Mouse (Mus musculus) left cerebral cortex, adult 18-20 months (tissue): Measurements from ENCODE around the gene Vmn1r85. TPM values are rescaled to one million over a fixed set of nuclear protein-coding genes. Genes with fewer than 3 reads are reported as not detected.
"Not testable (repeated sequence)": the region's sequence is repeated elsewhere in the genome, so short reads cannot be mapped to it uniquely, and the experiment has no call there.

Experiments used
- DNase-seq, 2 experiments: peaks; one replicate each; pipeline ENCODE4 v3.0.0; 2021 to 2022; ENCODE audit warnings: low spot score in 2 of 2, mixed read lengths in 1 of 2
- long read RNA-seq, 2 experiments: library from polyadenylated mRNA; stranded (forward); transcript quantifications; one replicate each; pipeline ENCODE4 v2.0.0; 2021
- total RNA-seq, 2 experiments: library from RNA; stranded (reverse); gene quantifications; 2 replicates each; pipeline ENCODE4 v1.2.3; 2021

The Vmn1r85 gene
- total RNA-seq: not detected
- long read RNA-seq, experiment 1: 0 reads
- long read RNA-seq, experiment 2: 0 reads

DNA sequence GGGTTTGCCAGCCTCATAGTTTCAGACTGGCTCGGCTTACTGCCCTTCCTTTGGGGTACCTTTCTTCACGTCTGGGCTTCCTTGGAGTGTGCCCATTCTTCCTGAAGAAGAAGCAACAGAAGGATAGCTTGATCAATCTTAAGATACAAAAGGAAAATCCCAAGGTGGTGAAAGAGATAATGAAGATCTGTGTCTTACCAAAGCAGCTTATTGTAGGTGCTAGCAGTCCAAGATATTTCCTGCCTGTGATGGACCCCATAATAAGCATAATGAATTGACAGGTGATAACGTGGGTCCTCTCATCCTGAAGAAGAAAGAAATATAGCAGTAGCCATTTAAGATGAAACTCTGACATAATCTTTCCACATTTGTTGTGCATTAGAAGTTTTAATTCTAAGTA lies at the start of gene Vmn1r85:
Gene Vmn1r85, minus strand, starts transcription at position 101 of the 400 bp plus-strand sequence.
- DNase-seq: no peak

DNA sequence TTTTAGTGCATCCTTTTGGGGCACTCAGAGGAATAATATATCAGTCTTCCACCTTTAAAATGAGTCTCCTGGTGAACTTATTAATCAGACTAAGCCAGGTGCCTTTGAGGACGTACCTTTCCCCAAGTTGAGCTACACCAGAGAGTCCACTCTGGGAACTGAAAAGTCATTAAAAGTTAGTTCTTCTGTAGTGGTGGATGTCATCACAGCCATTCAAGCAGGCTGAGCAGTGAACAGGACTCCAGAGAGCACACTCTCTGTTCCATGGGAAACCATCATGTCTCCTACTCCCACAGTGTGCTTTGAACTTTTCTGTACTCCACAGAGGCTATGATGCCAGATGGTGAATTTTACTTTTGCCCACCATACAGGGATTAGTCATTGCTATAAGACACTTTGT lies 45.1 kb upstream of the Vmn1r85 start, which contains the start of gene Vmn1r87:
Gene Vmn1r87, minus strand, starts transcription at position 101 of the 400 bp plus-strand sequence.
- no peak for DNase-seq

GRCm38 (mm10) chr7:13137340-13137739 lies 42.4 kb upstream of the Vmn1r85 start:
- DNase-seq: no peak

- no peak for DNase-seq
Observed at GRCm38 (mm10) chr7:13131856-13132255, 36.9 kb upstream of the Vmn1r85 start.

DNA sequence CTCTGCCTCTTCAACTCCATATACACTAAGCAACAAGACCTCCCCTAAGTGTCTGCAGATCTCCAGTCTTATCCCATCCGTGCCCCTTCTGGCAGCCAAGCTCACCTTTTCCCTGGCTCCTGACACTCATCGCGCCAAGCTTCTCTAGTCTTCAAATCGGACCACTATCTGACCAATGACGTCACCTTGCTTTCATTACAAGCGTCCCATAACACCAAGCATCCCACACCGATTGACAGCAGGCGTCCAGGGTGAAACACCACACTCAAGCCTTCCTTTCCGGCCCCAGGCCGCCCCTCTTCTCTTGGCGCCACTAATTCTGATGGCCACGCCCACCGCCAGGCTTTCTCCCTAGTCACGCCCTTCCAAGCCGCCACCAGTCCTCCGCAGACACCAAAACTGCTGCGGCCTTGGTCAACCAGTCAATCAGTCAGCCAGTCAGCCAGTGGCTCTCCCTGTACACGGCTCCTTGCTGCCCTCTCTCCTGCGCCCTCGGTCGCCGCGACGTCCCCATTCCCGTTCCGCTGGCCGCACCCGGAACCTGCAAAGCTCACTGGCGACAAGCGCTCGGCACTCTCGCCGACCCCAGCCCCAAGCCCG lies 28.7 kb upstream of the Vmn1r85 start:
- DNase-seq: not testable (repeated sequence)

DNA sequence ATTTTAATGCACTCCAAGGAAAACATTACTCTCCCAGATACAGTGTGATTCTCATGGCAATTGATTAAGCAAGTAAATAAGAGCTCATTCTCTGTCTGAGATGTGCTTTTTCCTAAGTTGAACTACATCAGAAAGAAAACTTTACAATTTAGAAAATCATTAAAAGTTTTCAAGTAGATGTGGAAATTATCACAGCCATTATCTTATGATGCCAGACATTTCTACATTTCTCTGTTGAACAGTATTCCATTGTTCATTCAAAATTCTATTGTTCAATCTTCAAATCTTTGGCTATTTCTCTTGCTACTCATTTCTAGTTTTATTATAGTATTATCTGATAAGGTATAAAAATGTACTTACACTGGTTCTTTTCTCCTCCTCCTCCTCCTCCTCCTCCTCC lies 24.8 kb upstream of the Vmn1r85 start, which contains the start of gene Vmn1r86:
Gene Vmn1r86, minus strand, starts transcription at position 101 of the 400 bp plus-strand sequence.
- DNase-seq: no peak

DNA sequence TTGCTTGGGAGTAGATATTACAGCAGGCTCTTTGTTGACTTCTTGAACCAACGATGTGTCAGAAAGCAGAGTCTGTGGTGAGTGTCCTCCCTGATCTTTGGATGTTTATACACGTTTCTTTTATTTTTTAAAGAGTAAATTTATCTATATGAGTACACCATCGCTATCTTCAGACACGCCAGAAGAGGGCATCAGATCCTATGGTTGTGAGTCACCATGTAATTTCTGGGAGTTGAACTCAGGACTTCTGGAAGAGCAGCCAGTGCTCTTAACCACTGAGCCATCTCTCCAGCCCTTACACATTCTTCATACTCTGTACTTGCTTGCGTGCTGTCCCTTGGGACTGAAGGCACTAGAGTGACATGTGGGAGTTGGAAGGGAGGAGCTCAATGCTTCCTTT lies 22.7 kb downstream of the Vmn1r85 start:
- no peak for DNase-seq

- not testable (repeated sequence) for DNase-seq
Observed at GRCm38 (mm10) chr7:13063399-13063798, 31.6 kb downstream of the Vmn1r85 start.

DNA sequence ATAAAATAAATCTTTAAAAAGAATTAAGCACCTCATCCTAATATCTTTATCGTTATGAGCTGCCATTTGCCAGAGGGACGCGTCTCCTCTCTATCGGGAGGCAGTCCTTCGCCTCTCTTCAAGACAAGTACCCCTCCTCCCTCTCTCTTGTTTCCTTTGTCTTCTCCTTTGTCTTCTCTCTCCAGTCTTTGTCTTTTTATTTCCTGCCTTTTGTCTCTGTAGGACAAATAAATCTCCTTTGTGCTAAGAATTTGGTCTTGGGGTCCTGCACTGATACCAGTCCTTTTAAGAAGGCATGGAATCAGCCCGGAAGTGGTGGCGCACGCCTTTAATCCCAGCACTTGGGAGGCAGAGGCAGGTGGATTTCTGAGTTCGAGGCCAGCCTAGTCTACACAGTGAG lies 35.4 kb downstream of the Vmn1r85 start:
- DNase-seq: no peak

- DNase-seq: no peak
Observed at GRCm38 (mm10) chr7:13056913-13057700, 37.9 kb downstream of the Vmn1r85 start.

- DNase-seq: peak; percentile 95 to 97
Observed at GRCm38 (mm10) chr7:13054287-13055010, 40.5 kb downstream of the Vmn1r85 start, which contains the start of gene Mzf1. Gene Mzf1 (minus strand): TSS chr7:13054764.

GRCm38 (mm10) chr7:13053961-13054286 lies 41.0 kb downstream of the Vmn1r85 start:
- no peak for DNase-seq

- no peak for DNase-seq
Observed at GRCm38 (mm10) chr7:13053501-13053900, 41.5 kb downstream of the Vmn1r85 start.

DNA sequence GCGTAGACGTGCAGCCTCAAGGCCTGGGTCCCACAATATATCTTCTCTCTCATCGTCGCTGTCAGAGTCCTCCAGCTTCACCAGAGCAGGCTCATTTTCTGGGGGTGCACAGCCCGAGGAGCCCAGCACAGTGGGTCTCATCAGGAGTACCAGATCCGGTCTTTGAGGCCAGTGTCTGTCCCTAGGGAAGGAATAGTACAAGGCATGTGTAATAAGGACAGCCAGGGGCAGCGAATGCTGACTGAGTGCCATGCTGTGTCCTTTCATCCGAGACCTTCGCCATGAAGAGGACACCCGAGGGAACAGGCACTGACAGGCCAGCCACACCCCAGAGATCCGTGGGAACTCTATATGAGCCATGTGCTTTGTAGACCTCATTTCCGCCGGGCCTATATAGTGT lies 42.0 kb downstream of the Vmn1r85 start:
- DNase-seq: no peak

DNA sequence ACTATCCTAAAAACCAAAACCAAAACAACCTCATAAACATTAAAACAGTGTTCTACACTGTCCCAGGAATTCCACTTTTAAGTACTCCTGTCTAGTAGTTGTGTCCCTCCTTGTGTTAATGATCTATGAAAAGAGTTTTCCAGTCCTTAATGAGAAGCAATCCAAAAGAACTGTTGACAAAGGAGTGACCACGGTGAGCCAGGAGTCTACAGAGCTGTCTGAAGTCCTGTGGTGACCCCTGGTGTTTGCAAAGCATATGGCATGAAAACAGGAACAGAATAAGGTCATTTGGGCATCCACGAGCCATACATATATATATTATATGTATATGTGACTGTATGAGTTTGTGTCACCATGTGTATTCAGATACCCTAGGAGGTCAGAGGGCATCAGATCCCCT lies 48.9 kb downstream of the Vmn1r85 start:
- DNase-seq: no peak

- DNase-seq: no peak
Observed at GRCm38 (mm10) chr7:13044254-13044625, 50.7 kb downstream of the Vmn1r85 start.

DNA sequence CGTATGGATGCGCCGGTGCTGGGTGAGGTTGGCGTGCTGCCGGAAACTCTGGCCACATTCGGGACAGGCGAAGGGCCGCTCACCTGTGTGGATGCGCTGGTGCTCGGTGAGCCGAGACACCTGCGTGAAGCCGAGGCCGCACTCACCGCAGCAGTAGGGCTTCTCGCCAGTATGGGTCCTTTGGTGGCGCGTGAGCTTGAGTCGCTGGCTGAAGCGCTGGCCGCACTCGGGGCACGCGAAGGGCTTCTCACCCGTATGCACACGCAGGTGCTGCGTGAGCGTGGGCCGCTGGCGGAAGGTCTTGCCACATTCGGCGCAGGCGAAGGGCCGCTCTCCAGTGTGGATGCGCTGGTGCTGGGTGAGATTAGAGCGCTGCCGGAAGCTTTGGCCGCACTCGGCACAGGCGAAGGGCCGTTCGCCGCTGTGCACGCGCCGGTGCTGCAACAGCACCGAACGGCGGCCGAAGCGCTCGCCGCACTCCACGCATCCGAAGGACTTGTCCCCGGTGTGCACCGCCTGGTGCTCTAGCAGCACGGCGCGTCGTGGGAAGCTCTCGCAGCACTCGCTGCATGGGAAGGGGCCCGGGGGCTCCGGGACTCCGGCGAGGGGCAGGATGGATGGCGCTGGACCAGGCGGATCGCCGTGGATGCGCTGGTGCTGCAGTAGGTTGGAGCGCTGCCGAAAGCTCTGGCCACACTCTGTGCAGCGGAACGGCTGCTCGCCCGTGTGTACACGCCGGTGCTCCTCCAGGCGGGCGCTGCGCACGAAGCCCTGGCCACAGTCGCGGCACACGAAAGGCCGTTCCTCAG lies 51.3 kb downstream of the Vmn1r85 start:
- peak; percentile 47 to 60 for DNase-seq

- no peak for DNase-seq
Observed at GRCm38 (mm10) chr7:13043120-13043444, 51.9 kb downstream of the Vmn1r85 start.

GRCm38 (mm10) chr7:13042511-13042910 lies 52.5 kb downstream of the Vmn1r85 start:
- no peak for DNase-seq

GRCm38 (mm10) chr7:13041256-13041655 lies 53.7 kb downstream of the Vmn1r85 start:
- DNase-seq: no peak

DNA sequence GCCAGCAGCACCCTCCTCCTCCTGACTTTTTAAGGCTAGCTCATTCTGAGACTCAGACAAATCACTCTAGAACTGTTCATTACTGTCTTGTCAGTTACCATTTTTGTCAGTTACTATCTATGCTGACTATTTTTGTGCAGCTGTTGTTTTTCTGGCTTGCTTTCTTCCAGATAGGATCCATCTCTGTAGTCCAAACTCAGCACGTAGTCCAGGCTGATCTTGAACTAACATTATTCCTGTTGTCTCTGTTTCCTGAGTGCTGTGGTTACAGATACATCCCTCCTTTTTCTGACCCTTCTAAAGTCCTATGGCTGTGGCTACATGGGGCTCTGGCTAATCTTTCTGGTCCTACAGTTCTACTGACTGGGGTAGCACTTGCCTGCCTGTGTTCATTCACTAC lies 55.8 kb downstream of the Vmn1r85 start:
- no peak for DNase-seq
